Mouse (Mus musculus): ENCODE measurements around the gene Faim2.

Gene Faim2

GRCm38 (mm10) chr15:99463194-99463593, 64.8 kb downstream of the Faim2 start:
- DNase-seq (ENCODE audit: low spot score) = no peak

GRCm38 (mm10) chr15:99457606-99458401, 70.2 kb downstream of the Faim2 start, which contains the start of gene Nckap5l:
Gene Nckap5l, minus strand, starts transcription at chr15:99457748.
- DNase-seq (ENCODE audit: low spot score) = peak; percentile 96

- DNase-seq (ENCODE audit: low spot score) = peak; percentile 68
Measured at GRCm38 (mm10) chr15:99456963-99457605, 70.9 kb downstream of the Faim2 start.

GRCm38 (mm10) chr15:99456338-99456962, 71.5 kb downstream of the Faim2 start:
- peak; percentile 10 for DNase-seq (ENCODE audit: low spot score)

- DNase-seq (ENCODE audit: low spot score) = no peak
Measured at GRCm38 (mm10) chr15:99455415-99455814, 72.5 kb downstream of the Faim2 start.

- no peak for DNase-seq (ENCODE audit: low spot score)
Measured at GRCm38 (mm10) chr15:99454585-99455279, 73.2 kb downstream of the Faim2 start.

GRCm38 (mm10) chr15:99453153-99453900, 74.6 kb downstream of the Faim2 start:
- no peak for DNase-seq (ENCODE audit: low spot score)

- no peak for DNase-seq (ENCODE audit: low spot score)
Measured at GRCm38 (mm10) chr15:99449751-99450280, 78.1 kb downstream of the Faim2 start.

GRCm38 (mm10) chr15:99449131-99449750, 78.7 kb downstream of the Faim2 start:
- no peak for DNase-seq (ENCODE audit: low spot score)

Measured in retina, embryonic 14.5 days (tissue).